Mouse (Mus musculus): ENCODE measurements around the gene Hilpda. TPM values are rescaled to one million over a fixed set of nuclear protein-coding genes. Genes with fewer than 3 reads are reported as not detected.

Hilpda gene
- polyA plus RNA-seq (2014; fragmentation: Illumina TruSeq; extraction: RNeasy Lipid Tissue Mini Kit (QIAGEN cat#74804); ENCODE audit: low read depth, low replicate concordance) = 8.4 TPM

DNA sequence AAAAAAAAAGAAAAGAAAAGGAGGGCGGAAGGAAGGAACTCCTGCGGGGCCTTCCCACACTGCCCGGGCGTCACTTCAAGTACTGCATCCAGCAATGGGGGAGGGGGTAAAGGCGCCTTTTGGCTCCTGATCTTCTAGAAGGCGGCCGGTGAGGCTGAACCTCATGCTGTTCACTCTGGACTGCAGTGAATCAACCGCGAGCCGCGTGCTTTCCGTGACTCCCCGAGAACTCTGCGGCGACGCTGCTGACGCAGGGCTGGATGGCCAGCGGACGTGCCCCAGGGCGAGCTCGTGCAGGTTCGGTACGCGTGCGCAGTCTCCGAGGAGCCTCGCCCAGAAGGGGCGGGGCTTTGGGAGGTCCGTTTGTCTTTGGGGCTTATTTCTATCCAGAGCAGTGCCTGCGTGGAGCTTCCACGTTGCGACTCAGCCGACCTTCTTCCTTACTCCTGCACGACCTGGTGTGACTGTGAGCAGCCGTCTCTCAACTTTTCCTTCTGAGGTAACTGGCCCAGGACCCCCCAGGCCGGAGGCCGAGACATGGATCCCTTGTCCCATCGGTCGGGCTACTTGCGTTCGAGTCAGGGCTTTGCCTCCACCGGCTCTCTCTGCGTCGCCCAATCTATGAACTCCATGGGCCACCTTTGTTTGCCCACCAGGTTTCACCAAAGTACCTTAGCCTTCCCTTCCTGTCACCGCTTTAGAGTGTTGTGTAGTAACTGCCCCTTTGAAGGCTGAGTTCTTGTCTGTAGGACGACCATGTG, at the start of gene Hilpda:
Gene Hilpda, plus strand, starts transcription at position 177 of the 761 bp plus-strand sequence.

DNA sequence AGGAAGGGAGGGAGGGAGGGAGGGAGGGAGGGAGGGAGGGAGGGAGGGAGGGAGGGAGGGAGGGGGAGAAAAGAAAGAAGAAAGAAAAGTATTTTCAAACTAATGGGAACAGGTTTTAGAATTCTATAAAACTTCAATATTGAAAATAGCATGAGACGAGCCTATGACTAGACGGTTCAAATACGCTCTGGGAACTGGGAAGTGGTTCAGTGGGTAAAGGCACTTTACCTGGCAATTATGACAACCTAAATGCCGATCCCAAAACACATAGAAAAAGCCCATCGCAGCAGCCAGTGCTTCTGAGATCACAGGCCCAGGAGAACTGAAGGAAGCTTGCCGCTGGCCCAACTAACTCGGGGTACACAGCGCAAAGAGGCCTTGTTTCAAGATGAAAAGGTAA, 7.0 kb downstream of the Hilpda start, which contains the start of gene Fam71f2:
Gene Fam71f2, plus strand, starts transcription at position 301 of the 400 bp plus-strand sequence.

DNA sequence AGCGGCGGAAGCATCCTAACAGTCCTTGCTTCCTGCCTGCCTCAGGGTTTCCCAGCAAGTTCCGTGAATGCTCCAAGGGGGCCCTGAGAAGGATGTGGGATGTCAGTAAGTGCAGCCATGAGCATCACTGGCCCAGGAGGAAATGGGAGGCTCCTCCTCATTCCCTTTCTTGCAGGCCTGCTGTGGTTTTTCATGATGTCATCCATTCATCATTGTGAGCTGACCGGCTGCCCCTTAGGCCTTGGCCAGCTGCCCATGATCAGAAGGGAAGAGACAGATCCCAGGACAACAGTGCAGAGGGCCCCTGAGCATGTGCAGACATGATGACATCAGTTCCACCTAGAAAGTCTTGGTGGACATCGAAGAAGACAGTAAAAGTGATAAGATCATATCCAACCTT, 46.6 kb downstream of the Hilpda start, which contains the start of gene Fam71f1:
Gene Fam71f1, plus strand, starts transcription at position 262 of the 400 bp plus-strand sequence.

Other genes with a start within 250 kb of the Hilpda start
- gene Lep, start 212.3 kb upstream of the Hilpda start, polyA plus RNA-seq (2014; fragmentation: Illumina TruSeq; extraction: RNeasy Lipid Tissue Mini Kit (QIAGEN cat#74804); ENCODE audit: low read depth, low replicate concordance) = 0.69 TPM
- gene Rbm28, start 107.5 kb upstream of the Hilpda start, polyA plus RNA-seq (2014; fragmentation: Illumina TruSeq; extraction: RNeasy Lipid Tissue Mini Kit (QIAGEN cat#74804); ENCODE audit: low read depth, low replicate concordance) = 44.7 TPM
- gene Prrt4, start 92.9 kb upstream of the Hilpda start, polyA plus RNA-seq (2014; fragmentation: Illumina TruSeq; extraction: RNeasy Lipid Tissue Mini Kit (QIAGEN cat#74804); ENCODE audit: low read depth, low replicate concordance) = not detected
- 3.3 TPM for gene Impdh1, start 56.1 kb upstream of the Hilpda start, polyA plus RNA-seq (2014; fragmentation: Illumina TruSeq; extraction: RNeasy Lipid Tissue Mini Kit (QIAGEN cat#74804); ENCODE audit: low read depth, low replicate concordance)
- gene Fam71f2, start 7.1 kb downstream of the Hilpda start, polyA plus RNA-seq (2014; fragmentation: Illumina TruSeq; extraction: RNeasy Lipid Tissue Mini Kit (QIAGEN cat#74804); ENCODE audit: low read depth, low replicate concordance) = not detected
- gene Fam71f1, start 46.7 kb downstream of the Hilpda start, polyA plus RNA-seq (2014; fragmentation: Illumina TruSeq; extraction: RNeasy Lipid Tissue Mini Kit (QIAGEN cat#74804); ENCODE audit: low read depth, low replicate concordance) = not detected
- 355 TPM for gene Calu, start 75.6 kb downstream of the Hilpda start, polyA plus RNA-seq (2014; fragmentation: Illumina TruSeq; extraction: RNeasy Lipid Tissue Mini Kit (QIAGEN cat#74804); ENCODE audit: low read depth, low replicate concordance)
- not detected for gene Opn1sw, start 116.0 kb downstream of the Hilpda start, polyA plus RNA-seq (2014; fragmentation: Illumina TruSeq; extraction: RNeasy Lipid Tissue Mini Kit (QIAGEN cat#74804); ENCODE audit: low read depth, low replicate concordance)
- gene Ccdc136, start 123.8 kb downstream of the Hilpda start, polyA plus RNA-seq (2014; fragmentation: Illumina TruSeq; extraction: RNeasy Lipid Tissue Mini Kit (QIAGEN cat#74804); ENCODE audit: low read depth, low replicate concordance) = 1.5 TPM
- 0.19 TPM for gene Flnc, start 160.8 kb downstream of the Hilpda start, polyA plus RNA-seq (2014; fragmentation: Illumina TruSeq; extraction: RNeasy Lipid Tissue Mini Kit (QIAGEN cat#74804); ENCODE audit: low read depth, low replicate concordance)
- gene Atp6v1f, start 195.2 kb downstream of the Hilpda start, polyA plus RNA-seq (2014; fragmentation: Illumina TruSeq; extraction: RNeasy Lipid Tissue Mini Kit (QIAGEN cat#74804); ENCODE audit: low read depth, low replicate concordance) = 21.9 TPM
- gene Atp6v1fnb, start 198.9 kb downstream of the Hilpda start, polyA plus RNA-seq (2014; fragmentation: Illumina TruSeq; extraction: RNeasy Lipid Tissue Mini Kit (QIAGEN cat#74804); ENCODE audit: low read depth, low replicate concordance) = not detected
- gene Kcp, start 235.5 kb downstream of the Hilpda start, polyA plus RNA-seq (2014; fragmentation: Illumina TruSeq; extraction: RNeasy Lipid Tissue Mini Kit (QIAGEN cat#74804); ENCODE audit: low read depth, low replicate concordance) = not detected

All from sigmoid colon, adult 10 weeks (tissue).